Mouse (Mus musculus): ENCODE data around the gene Pnpla2. TPM values are rescaled to one million over a fixed set of nuclear protein-coding genes. Genes with fewer than 3 reads are reported as not detected.

Pnpla2 gene
- polyA plus RNA-seq, 1 experiment from 2014 or later: 19.2 TPM

DNA sequence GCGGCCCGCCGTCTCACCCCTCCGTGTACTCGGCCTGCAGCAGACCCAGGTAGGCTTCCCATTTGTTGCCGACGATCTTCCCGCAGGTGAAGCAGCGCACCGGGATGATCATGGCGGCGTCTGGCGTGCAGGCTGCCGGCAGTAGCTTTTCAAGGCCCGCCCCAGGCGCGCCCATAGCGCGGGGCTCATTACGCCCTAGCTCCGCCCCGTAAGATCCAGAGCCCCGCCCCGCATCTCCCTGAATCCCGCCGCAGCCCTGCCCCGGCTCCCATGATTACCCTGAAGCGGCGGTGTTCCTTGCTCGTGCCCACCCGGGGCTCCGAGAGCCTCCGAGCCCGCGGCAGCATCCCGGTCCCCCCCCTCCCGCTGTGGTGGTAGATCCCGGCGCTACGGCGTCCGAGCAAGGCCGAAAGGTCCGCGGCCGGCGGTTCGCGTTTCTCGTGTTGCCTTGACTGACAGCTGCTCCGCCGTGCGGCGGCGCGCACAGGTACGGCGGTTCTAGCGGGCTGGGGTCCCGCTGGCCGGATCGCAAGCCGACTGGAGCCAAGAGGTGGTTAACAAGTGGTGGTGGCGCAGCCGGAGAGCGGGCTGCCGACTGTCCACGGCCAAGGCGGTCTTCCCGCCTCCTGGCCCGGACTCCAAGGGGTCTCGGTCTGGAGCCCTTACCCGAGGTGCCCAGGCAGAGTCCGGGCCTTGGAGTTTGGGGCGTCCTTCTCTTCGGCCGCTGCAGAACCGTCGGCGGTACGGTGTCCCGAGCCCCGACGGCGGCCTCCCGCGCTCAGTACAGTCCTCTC is 20.2 kb downstream of the Pnpla2 start, which contains the start of the genes Polr2l and Tspan4:
Gene Polr2l, minus strand, starts transcription at position 122 of the 794 bp plus-strand sequence.
Gene Tspan4, plus strand, starts transcription at position 230 of the 794 bp plus-strand sequence.
- Histone ChIP-seq H3K4me1 (replicated peaks) (peaks cover 28% of the 10 kb centered on the region), H3K36me3 (peaks cover 26% of the 10 kb centered on the region), H3K27me3 (peaks cover 30% of the 10 kb centered on the region), H3K4me3 (replicated peaks) (peak within 1 kb of the TSS; percentile 86), H3K4me2 (replicated peaks) (peak within 1 kb of the TSS; percentile 96), H3K9me3 (no peaks in the 10 kb centered on the region), H3K27ac (peak within 1 kb of the TSS; percentile 89), H3K9ac (replicated peaks) (peak within 1 kb of the TSS; percentile 84)
- WGBS: under 1% methylated on average over 87 of the region's 87 CpGs
- ATAC-seq: peak; percentile 82

DNA sequence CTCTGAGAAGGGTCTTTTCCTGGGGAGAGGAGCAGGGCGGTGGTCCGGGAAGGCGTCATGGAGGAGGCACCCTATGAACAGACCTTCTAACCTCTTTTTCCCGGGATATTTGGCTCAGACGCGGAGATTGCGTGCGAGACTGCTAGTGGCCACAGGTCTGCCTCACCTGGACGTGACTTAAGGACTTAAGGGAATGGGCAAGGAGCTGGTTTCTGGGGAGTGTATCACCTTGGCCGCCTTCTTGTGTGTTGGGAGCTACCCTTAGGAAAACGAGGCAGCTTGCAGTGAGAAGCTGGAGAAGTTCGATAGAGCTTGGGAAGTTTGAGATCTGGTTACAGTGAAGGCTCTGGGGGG is 20.8 kb downstream of the Pnpla2 start:
- no peak; the same call in 1 of the 2 replicates for ATAC-seq
- peak overlapping the region; percentile 96 for H3K4me2 ChIP-seq (replicated peaks)
- no peak overlapping the region for H3K27ac ChIP-seq
- peak overlapping the region; percentile 86 for H3K4me3 ChIP-seq (replicated peaks)
- peaks cover 30% of the 10 kb centered on the region for H3K27me3 ChIP-seq
- WGBS: 3% methylated on average over 12 of the region's 12 CpGs
- H3K4me1 ChIP-seq (replicated peaks): peaks cover 26% of the 10 kb centered on the region
- peak overlapping the region; percentile 84 for H3K9ac ChIP-seq (replicated peaks)
- no peaks in the 10 kb centered on the region for H3K9me3 ChIP-seq
- H3K36me3 ChIP-seq: peaks cover 20% of the 10 kb centered on the region

DNA sequence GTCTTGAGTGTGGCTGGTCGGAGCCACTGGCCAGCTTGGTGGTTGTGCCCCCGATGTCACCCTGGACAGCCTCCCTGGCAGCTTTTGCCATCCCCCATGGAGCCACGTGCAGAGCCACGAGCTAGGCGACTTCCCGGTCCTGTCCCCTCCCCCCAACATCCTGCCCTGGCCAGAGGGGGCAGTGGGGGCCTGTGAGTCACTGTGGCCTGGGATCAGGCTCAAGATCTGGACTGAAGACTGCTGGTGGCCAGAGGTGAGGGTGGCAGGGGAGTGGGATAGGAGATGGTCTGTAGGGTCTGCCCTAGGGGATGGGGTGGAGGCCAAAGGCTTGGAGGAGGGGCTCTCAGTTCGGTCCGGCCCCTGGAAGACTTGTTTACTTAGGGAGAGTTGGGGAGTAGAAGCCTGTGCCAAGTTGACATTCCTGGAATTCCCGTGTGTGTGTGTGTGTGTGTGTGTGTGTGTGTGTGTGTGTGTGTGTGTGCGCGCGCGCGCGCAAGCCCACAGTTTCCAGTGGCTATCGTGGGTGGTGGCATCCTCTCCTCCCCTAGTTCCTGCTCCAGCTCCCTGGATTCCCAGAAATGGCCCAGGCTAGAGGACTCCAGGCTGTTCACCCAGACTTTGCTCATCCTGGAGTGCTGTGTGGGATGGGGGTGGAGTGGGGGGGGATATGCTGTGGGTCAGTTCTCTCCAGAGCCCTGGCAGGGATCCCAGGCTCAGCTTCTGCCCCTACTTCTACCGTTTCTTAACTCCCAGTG is 21.4 kb downstream of the Pnpla2 start:
- H3K9ac ChIP-seq (replicated peaks): no peak overlapping the region
- no peak overlapping the region for H3K27ac ChIP-seq
- H3K36me3 ChIP-seq: peaks cover 14% of the 10 kb centered on the region
- H3K9me3 ChIP-seq: no peaks in the 10 kb centered on the region
- H3K27me3 ChIP-seq: peaks cover 30% of the 10 kb centered on the region
- 0 out of 2 replicates have a peak, but pooled peaks have one; percentile 15 for ATAC-seq
- peak overlapping the region; percentile 96 for H3K4me2 ChIP-seq (replicated peaks)
- peaks cover 32% of the 10 kb centered on the region for H3K4me1 ChIP-seq (replicated peaks)
- peak overlapping the region; percentile 86 for H3K4me3 ChIP-seq (replicated peaks)
- 3% methylated on average over 11 of the region's 17 CpGs for WGBS

DNA sequence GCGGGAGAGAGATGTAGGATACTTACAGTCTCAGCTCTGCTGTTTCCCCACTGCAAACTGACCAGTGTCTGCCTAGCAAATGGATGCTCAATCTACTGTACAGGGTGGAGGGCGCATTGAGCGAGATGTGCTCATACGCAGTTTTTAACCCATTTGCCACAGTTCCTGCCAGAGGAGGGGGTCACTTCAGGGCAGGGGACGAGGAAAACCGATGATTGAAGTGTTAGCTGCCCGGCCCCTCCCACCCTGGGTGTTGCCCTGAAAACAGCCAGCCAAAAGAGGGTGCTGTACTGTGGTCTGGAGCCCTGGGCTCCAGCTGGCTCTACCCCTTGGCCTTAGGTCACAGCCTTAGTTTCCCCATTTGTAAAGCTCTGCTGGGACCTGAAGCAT is 22.0 kb downstream of the Pnpla2 start:
- no peak overlapping the region for H3K9ac ChIP-seq (replicated peaks)
- 24% methylated on average over 7 of the region's 7 CpGs for WGBS
- H3K27ac ChIP-seq: no peak overlapping the region
- H3K36me3 ChIP-seq: peaks cover 10% of the 10 kb centered on the region
- H3K27me3 ChIP-seq: peaks cover 30% of the 10 kb centered on the region
- H3K4me3 ChIP-seq (replicated peaks): no peak overlapping the region
- peaks cover 38% of the 10 kb centered on the region for H3K4me1 ChIP-seq (replicated peaks)
- H3K4me2 ChIP-seq (replicated peaks): peak overlapping the region; percentile 96
- ATAC-seq: no peak
- no peaks in the 10 kb centered on the region for H3K9me3 ChIP-seq

DNA sequence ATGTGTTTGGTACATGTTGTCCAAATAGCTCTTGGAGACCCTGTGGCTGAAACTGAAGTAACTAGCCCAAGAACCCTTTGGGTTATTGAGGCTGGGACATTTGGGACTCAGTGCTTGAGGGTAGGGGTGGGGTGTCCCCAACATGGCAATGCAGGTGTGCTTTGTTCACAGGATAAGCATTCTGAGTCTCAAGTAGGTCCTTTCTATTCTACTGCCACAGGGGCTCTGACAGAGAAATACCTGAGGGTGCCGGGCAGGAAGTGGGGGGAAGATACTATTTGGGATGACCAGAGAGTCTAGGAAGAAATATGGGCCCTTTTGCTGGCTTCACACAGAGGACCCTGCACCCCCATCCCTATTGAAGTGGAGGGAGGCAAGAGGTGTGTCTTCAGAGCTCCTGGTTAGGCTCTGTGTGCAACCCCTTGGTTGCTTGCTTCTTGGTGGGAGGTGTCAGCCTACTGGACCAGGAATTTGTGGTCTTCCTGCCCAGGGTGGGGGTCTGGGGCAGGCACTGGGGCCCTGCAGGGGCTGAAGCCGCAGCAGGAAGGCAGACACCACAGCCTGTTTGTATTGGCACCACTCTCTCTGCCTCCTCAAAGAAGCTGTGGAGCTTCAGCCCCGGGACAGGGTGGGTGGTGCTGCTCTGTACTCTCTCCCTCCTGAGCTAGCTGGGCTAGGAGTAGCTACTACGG is 22.7 kb downstream of the Pnpla2 start:
- ATAC-seq: no peak
- Histone ChIP-seq H3K4me3 (replicated peaks) (no peak overlapping the region), H3K36me3 (peaks cover 2% of the 10 kb centered on the region), H3K4me2 (replicated peaks) (no peak overlapping the region), H3K27me3 (peaks cover 34% of the 10 kb centered on the region), H3K27ac (no peak overlapping the region), H3K9ac (replicated peaks) (no peak overlapping the region), H3K9me3 (no peaks in the 10 kb centered on the region), H3K4me1 (replicated peaks) (peaks cover 45% of the 10 kb centered on the region)
- 71% methylated on average over 4 of the region's 4 CpGs for WGBS

DNA sequence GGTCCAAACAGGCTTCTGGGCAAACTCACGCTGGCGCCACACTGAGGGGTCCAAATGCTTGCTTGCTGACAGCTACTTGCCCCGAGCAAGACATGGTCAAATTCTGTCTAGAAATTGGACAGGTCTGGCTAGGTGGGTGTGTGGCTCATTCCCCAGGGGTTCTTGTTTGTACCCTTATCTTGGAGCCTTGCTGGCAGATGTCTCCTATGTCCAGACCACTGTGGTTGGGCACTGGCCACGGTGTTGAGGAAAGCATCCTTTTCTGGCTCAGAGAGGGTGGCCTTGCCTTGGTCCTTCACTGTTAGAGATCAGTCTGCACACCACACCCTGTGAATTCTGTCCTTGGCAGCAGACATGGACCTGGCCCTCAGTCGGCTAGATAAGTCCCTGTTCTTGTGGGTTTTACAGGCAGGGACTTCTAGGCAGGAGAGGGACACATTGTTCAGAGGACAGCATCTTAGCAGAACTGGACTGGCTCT is 23.3 kb downstream of the Pnpla2 start:
- Histone ChIP-seq H3K36me3 (no peaks in the 10 kb centered on the region), H3K9me3 (no peaks in the 10 kb centered on the region), H3K9ac (replicated peaks) (no peak overlapping the region), H3K4me3 (replicated peaks) (no peak overlapping the region), H3K4me2 (replicated peaks) (no peak overlapping the region), H3K27me3 (peaks cover 40% of the 10 kb centered on the region), H3K27ac (no peak overlapping the region), H3K4me1 (replicated peaks) (peaks cover 49% of the 10 kb centered on the region)
- no peak for ATAC-seq
- WGBS: 76% methylated on average over 5 of the region's 5 CpGs

- 6% methylated on average over 10 of the region's 10 CpGs for WGBS
- Histone ChIP-seq H3K27me3 (peaks cover 39% of the 10 kb centered on the region), H3K4me3 (replicated peaks) (peak overlapping the region; percentile 62), H3K27ac (no peak overlapping the region; the same call in 1 of the 2 replicates), H3K4me1 (replicated peaks) (peaks cover 35% of the 10 kb centered on the region), H3K9ac (replicated peaks) (peak overlapping the region; percentile 75; the same call in 1 of the 2 replicates), H3K9me3 (no peaks in the 10 kb centered on the region), H3K36me3 (no peaks in the 10 kb centered on the region), H3K4me2 (replicated peaks) (peak overlapping the region; percentile 92)
- ATAC-seq: peak; percentile 55
These were observed 26.0 kb downstream of the Pnpla2 start for GRCm38 (mm10) chr7:141480842-141481497.

DNA sequence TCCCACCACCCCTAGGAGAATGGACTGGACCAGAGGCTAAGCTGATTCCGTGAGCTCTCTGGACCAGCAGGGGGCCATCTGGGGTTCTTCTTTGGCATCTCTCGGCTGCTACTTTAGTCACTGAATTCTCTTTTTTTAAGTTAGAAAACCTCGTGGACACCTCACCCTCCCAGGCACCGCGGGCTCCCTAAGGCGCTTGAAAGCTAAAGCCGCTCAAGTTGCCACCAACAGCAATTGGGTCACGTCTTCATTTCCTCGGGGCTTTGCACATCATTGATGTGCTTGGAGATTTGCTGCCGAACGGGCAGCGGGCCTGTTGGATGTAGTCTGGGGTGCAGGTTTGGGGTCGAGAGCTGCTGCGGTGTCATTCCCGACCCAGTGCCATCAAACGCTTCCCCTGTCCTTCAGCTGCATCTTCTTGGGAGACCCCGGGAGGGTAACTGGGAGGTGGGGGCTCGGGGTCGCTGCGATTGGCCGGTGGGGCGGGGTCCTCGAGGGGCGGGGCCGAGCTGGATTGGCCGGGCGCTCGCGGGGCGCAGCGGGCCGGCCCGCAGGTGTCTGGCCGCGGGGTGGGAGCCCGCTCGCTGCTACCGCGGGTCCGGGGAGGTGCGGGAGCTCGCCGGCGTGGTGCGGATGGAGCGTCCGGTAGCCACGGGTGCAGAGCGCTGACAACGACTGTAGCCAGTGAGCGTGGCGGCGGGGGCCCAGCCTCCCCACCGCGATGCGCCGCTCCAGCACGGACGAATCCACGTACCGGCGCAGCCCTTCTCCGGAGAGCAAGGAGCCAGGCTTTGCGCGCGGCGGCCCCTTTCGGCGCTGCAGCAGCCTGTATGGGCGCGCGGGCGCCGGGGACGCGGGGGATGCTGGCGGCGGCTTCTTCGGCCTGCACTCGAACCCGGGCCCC is 26.8 kb downstream of the Pnpla2 start:
- Histone ChIP-seq H3K4me2 (replicated peaks) (peak overlapping the region; percentile 92), H3K9me3 (no peaks in the 10 kb centered on the region), H3K9ac (replicated peaks) (peak overlapping the region; percentile 75), H3K27me3 (peaks cover 31% of the 10 kb centered on the region), H3K27ac (peak overlapping the region; percentile 60), H3K4me1 (replicated peaks) (peaks cover 29% of the 10 kb centered on the region), H3K4me3 (replicated peaks) (peak overlapping the region; percentile 62), H3K36me3 (no peaks in the 10 kb centered on the region)
- WGBS: under 1% methylated on average over 80 of the region's 81 CpGs
- ATAC-seq: peak; percentile 73

GRCm38 (mm10) chr7:141482531-141483024 is 27.6 kb downstream of the Pnpla2 start:
- no peak for ATAC-seq
- H3K9ac ChIP-seq (replicated peaks): peak overlapping the region; percentile 75
- peak overlapping the region; percentile 92 for H3K4me2 ChIP-seq (replicated peaks)
- peak overlapping the region; percentile 62 for H3K4me3 ChIP-seq (replicated peaks)
- H3K27me3 ChIP-seq: peaks cover 23% of the 10 kb centered on the region
- 2% methylated on average over 11 of the region's 11 CpGs for WGBS
- no peaks in the 10 kb centered on the region for H3K9me3 ChIP-seq
- no peaks in the 10 kb centered on the region for H3K36me3 ChIP-seq
- peaks cover 27% of the 10 kb centered on the region for H3K4me1 ChIP-seq (replicated peaks)
- H3K27ac ChIP-seq: peak overlapping the region; percentile 56; the same call in 1 of the 2 replicates

- ATAC-seq: no peak
- 0 out of 2 replicates have a peak overlapping the region, but pooled peaks have one; percentile 62 for H3K4me3 ChIP-seq (replicated peaks)
- WGBS: 70% methylated on average over 6 of the region's 6 CpGs
These were observed 28.2 kb downstream of the Pnpla2 start for GRCm38 (mm10) chr7:141483114-141483653.

More at GRCm38 (mm10) chr7:141483114-141483653, 28.2 kb downstream of the Pnpla2 start:
- Histone ChIP-seq H3K27me3 (peaks cover 17% of the 10 kb centered on the region), H3K27ac (no peak overlapping the region), H3K9me3 (no peaks in the 10 kb centered on the region), H3K4me1 (replicated peaks) (peaks cover 27% of the 10 kb centered on the region), H3K9ac (replicated peaks) (no peak overlapping the region), H3K4me2 (replicated peaks) (peak overlapping the region; percentile 92), H3K36me3 (no peaks in the 10 kb centered on the region)

Data from midbrain, embryonic 13.5 days (tissue).